Mouse (Mus musculus) retina, postnatal 7 days (tissue): ENCODE data around the gene Nipbl.
"Not testable (repeated sequence)": the region's sequence is repeated elsewhere in the genome, so short reads cannot be mapped to it uniquely, and the experiment has no call there.

Experiments
- DNase-seq: peaks from one replicate; pipeline ENCODE4 v3.0.0-alpha.2; 2012; ENCODE audit warnings: low read depth, low spot score

Gene Nipbl

GRCm38 (mm10) chr15:8294150-8294549 is 150.1 kb downstream of the Nipbl start:
- DNase-seq, result no peak

GRCm38 (mm10) chr15:8291251-8291650 is 153.0 kb downstream of the Nipbl start:
- no peak for DNase-seq

GRCm38 (mm10) chr15:8282155-8282554 is 162.1 kb downstream of the Nipbl start:
- no peak for DNase-seq

- DNase-seq, result no peak
Measured at GRCm38 (mm10) chr15:8281701-8282100, 162.6 kb downstream of the Nipbl start.

GRCm38 (mm10) chr15:8279929-8280610 is 164.2 kb downstream of the Nipbl start:
- no peak for DNase-seq

GRCm38 (mm10) chr15:8279320-8279779 is 164.9 kb downstream of the Nipbl start:
- no peak for DNase-seq

- DNase-seq, result not testable (repeated sequence)
Measured at GRCm38 (mm10) chr15:8277916-8278315, 166.3 kb downstream of the Nipbl start.

GRCm38 (mm10) chr15:8271952-8272351 is 172.3 kb downstream of the Nipbl start:
- DNase-seq, result no peak

GRCm38 (mm10) chr15:8268231-8268630 is 176.0 kb downstream of the Nipbl start:
- DNase-seq, result no peak

- no peak for DNase-seq
Measured at GRCm38 (mm10) chr15:8267211-8267610, 177.1 kb downstream of the Nipbl start.

GRCm38 (mm10) chr15:8265946-8266345 is 178.3 kb downstream of the Nipbl start:
- DNase-seq, result no peak
